Mouse (Mus musculus): ENCODE measurements around the gene Tmem132e. TPM values are rescaled to one million over a fixed set of nuclear protein-coding genes. Genes with fewer than 3 reads are reported as not detected.
A peak's percentile ranks its signal among the peaks of the same experiment; 100 is the strongest.

Tmem132e gene
- polyA plus RNA-seq, 1 experiment from 2014 or later = not detected

GRCm38 (mm10) chr11:82423521-82423920, 34.8 kb downstream of the Tmem132e start:
- Histone ChIP-seq H3K4me1 (ENCODE audit: insufficient read depth, low read depth, low read length) (no peaks in the 10 kb centered on the region), H3K9ac (replicated peaks; ENCODE audit: low read depth) (no peak overlapping the region), H3K9me3 (ENCODE audit: low read length) (no peaks in the 10 kb centered on the region), H3K4me2 (replicated peaks; ENCODE audit: low read depth, low read length) (no peak overlapping the region), H3K36me3 (ENCODE audit: insufficient read depth, low read length) (no peaks in the 10 kb centered on the region), H3K27me3 (replicated peaks; ENCODE audit: insufficient read depth, low read length) (no peaks in the 10 kb centered on the region), H3K27ac (ENCODE audit: low read length) (no peak overlapping the region), H3K4me3 (ENCODE audit: low read depth, low read length) (no peak overlapping the region)
- ATAC-seq (no peak), DNase-seq (ENCODE audit: low spot score) (no peak)
- no peak for TF ChIP-seq EP300 (IDR thresholded peaks at IDR 0.05)
- no peak for TF ChIP-seq CTCF (IDR thresholded peaks at IDR 0.05)
- WGBS = 23% methylated on average over 4 of the region's 4 CpGs

- H3K4me2 ChIP-seq (replicated peaks; ENCODE audit: low read depth, low read length) = no peak overlapping the region
- H3K27ac ChIP-seq (ENCODE audit: low read length) = no peak overlapping the region
- no peak overlapping the region for H3K9ac ChIP-seq (replicated peaks; ENCODE audit: low read depth)
- H3K36me3 ChIP-seq (ENCODE audit: insufficient read depth, low read length) = no peaks in the 10 kb centered on the region
- 34% methylated on average over 4 of the region's 4 CpGs for WGBS
- H3K4me3 ChIP-seq (ENCODE audit: low read depth, low read length) = no peak overlapping the region
- no peaks in the 10 kb centered on the region for H3K9me3 ChIP-seq (ENCODE audit: low read length)
- no peaks in the 10 kb centered on the region for H3K4me1 ChIP-seq (ENCODE audit: insufficient read depth, low read depth, low read length)
- ATAC-seq (no peak), DNase-seq (ENCODE audit: low spot score) (no peak)
- TF ChIP-seq CTCF (IDR thresholded peaks at IDR 0.05) = no peak
- no peak for TF ChIP-seq EP300 (IDR thresholded peaks at IDR 0.05)
- H3K27me3 ChIP-seq (replicated peaks; ENCODE audit: insufficient read depth, low read length) = peaks cover 19% of the 10 kb centered on the region
Observed at GRCm38 (mm10) chr11:82428801-82429200, 40.1 kb downstream of the Tmem132e start.

DNA sequence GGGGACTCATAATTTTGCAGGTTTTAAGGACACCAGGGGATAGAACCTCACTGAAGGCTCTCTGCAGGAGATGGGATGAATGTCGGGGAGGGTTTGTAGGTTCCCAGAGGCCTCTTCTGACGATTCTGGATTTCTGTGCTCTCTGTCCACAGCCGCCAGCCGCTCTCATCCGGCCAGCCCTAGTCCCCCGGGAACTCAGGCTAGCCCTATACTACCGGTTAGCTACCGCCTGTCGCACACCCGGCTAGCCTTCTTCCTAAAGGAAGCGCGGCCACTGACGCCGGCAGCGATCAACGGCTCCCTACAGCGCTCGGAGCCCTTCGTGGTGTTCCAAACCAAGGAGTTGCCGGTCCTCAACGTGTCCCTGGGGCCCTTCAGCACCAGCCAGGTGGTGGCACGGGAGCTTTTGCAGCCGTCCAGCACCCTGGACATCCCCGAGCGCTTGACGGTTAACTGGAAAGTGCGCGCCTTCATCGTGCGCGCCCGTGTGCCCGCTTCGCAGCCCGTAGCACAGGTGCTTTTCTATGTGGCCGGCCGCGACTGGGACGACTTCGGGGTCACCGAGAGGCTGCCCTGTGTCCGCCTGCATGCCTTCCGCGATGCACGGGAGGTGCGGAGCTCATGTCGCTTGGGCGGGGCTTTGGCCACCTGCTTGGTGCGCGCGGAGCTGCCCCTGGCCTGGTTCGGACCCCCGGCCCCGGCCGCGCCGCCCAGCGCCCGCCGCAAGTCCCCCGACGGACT, 45.6 kb downstream of the Tmem132e start:
- Histone ChIP-seq H3K9me3 (ENCODE audit: low read length) (no peaks in the 10 kb centered on the region), H3K4me1 (ENCODE audit: insufficient read depth, low read depth, low read length) (no peaks in the 10 kb centered on the region), H3K27ac (ENCODE audit: low read length) (no peak overlapping the region), H3K4me2 (replicated peaks; ENCODE audit: low read depth, low read length) (peak overlapping the region; percentile 19; the same call in 1 of the 2 replicates), H3K4me3 (ENCODE audit: low read depth, low read length) (no peak overlapping the region; the same call in 1 of the 2 replicates), H3K27me3 (replicated peaks; ENCODE audit: insufficient read depth, low read length) (peaks cover 43% of the 10 kb centered on the region), H3K9ac (replicated peaks; ENCODE audit: low read depth) (no peak overlapping the region), H3K36me3 (ENCODE audit: insufficient read depth, low read length) (no peaks in the 10 kb centered on the region)
- ATAC-seq = no peak
- no peak for DNase-seq (ENCODE audit: low spot score)
- TF ChIP-seq CTCF (IDR thresholded peaks at IDR 0.05) (no peak), EP300 (IDR thresholded peaks at IDR 0.05) (no peak)
- 2% methylated on average over 62 of the region's 62 CpGs for WGBS

- no peak for TF ChIP-seq CTCF (IDR thresholded peaks at IDR 0.05)
- 9% methylated on average over 22 of the region's 36 CpGs for WGBS
- no peak for DNase-seq (ENCODE audit: low spot score)
- Histone ChIP-seq H3K27me3 (replicated peaks; ENCODE audit: insufficient read depth, low read length) (peaks cover 43% of the 10 kb centered on the region), H3K36me3 (ENCODE audit: insufficient read depth, low read length) (no peaks in the 10 kb centered on the region), H3K4me1 (ENCODE audit: insufficient read depth, low read depth, low read length) (no peaks in the 10 kb centered on the region), H3K27ac (ENCODE audit: low read length) (no peak overlapping the region), H3K9ac (replicated peaks; ENCODE audit: low read depth) (no peak overlapping the region), H3K4me3 (ENCODE audit: low read depth, low read length) (no peak overlapping the region; the same call in 1 of the 2 replicates), H3K9me3 (ENCODE audit: low read length) (no peaks in the 10 kb centered on the region), H3K4me2 (replicated peaks; ENCODE audit: low read depth, low read length) (peak overlapping the region; percentile 19; the same call in 1 of the 2 replicates)
- ATAC-seq = no peak
Observed at GRCm38 (mm10) chr11:82434832-82435182, 46.1 kb downstream of the Tmem132e start.

DNA sequence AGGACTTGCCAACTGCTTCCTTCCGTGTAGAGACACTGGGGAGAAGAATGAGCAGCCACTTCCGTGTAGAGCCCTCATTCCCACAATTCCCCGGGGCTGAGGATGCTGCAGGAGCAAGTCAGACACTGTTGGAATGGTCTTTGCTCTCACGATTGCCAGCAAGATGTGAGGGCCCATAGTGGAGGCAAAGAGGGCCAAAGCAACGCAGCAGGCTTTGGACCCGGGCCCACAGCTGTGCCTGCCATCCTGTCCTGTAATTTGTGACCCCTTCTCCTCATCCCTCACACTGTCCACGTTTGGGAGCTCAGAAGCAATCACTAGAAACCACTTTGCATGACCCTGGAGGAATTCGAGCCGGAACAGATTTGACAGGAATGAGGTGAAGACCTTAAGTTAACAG, 59.8 kb downstream of the Tmem132e start:
- ATAC-seq (no peak), DNase-seq (ENCODE audit: low spot score) (no peak)
- Histone ChIP-seq H3K4me1 (ENCODE audit: insufficient read depth, low read depth, low read length) (no peaks in the 10 kb centered on the region), H3K4me3 (ENCODE audit: low read depth, low read length) (no peak overlapping the region), H3K27ac (ENCODE audit: low read length) (no peak overlapping the region), H3K9ac (replicated peaks; ENCODE audit: low read depth) (no peak overlapping the region), H3K27me3 (replicated peaks; ENCODE audit: insufficient read depth, low read length) (no peaks in the 10 kb centered on the region), H3K9me3 (ENCODE audit: low read length) (no peaks in the 10 kb centered on the region), H3K4me2 (replicated peaks; ENCODE audit: low read depth, low read length) (no peak overlapping the region), H3K36me3 (ENCODE audit: insufficient read depth, low read length) (no peaks in the 10 kb centered on the region)
- TF ChIP-seq EP300 (IDR thresholded peaks at IDR 0.05) (no peak), CTCF (IDR thresholded peaks at IDR 0.05) (no peak)
- WGBS = 43% methylated on average over 9 of the region's 9 CpGs

- Histone ChIP-seq H3K9ac (replicated peaks; ENCODE audit: low read depth) (no peak overlapping the region), H3K4me3 (ENCODE audit: low read depth, low read length) (no peak overlapping the region), H3K4me2 (replicated peaks; ENCODE audit: low read depth, low read length) (no peak overlapping the region), H3K4me1 (ENCODE audit: insufficient read depth, low read depth, low read length) (no peaks in the 10 kb centered on the region), H3K9me3 (ENCODE audit: low read length) (no peaks in the 10 kb centered on the region), H3K27ac (ENCODE audit: low read length) (no peak overlapping the region), H3K27me3 (replicated peaks; ENCODE audit: insufficient read depth, low read length) (no peaks in the 10 kb centered on the region), H3K36me3 (ENCODE audit: insufficient read depth, low read length) (no peaks in the 10 kb centered on the region)
- TF ChIP-seq CTCF (IDR thresholded peaks at IDR 0.05) (no peak), EP300 (IDR thresholded peaks at IDR 0.05) (no peak)
- WGBS = 66% methylated on average over 5 of the region's 5 CpGs
- DNase-seq (ENCODE audit: low spot score) = no peak
- ATAC-seq = no peak
Observed at GRCm38 (mm10) chr11:82452516-82452915, 63.8 kb downstream of the Tmem132e start.
